Mouse (Mus musculus) heart, adult 18-20 months (tissue): ENCODE results near the gene Myl9. TPM values are rescaled to one million over a fixed set of nuclear protein-coding genes. Genes with fewer than 3 reads are reported as not detected.

Experiments
- DNase-seq, 2 experiments: peaks; one replicate each; pipeline ENCODE4 v3.0.0; 2021 to 2022; ENCODE audit warnings: mixed read lengths in 1 of 2
- total RNA-seq, 2 experiments: library from RNA; stranded (reverse); gene quantifications; 2 replicates each; pipeline ENCODE4 v1.2.3; 2021

Myl9 gene
- total RNA-seq, 2 experiments from 2014 or later = 70.9 to 74.6 TPM

- DNase-seq = no peak
Observed at GRCm38 (mm10) chr2:156764022-156764421, 11.2 kb upstream of the Myl9 start.

GRCm38 (mm10) chr2:156764747-156765146 lies 10.5 kb upstream of the Myl9 start:
- DNase-seq = no peak

GRCm38 (mm10) chr2:156765593-156765992 lies 9.6 kb upstream of the Myl9 start:
- DNase-seq = no peak

- DNase-seq = no peak
Observed at GRCm38 (mm10) chr2:156766227-156767019, 8.8 kb upstream of the Myl9 start.

- DNase-seq = no peak
Observed at GRCm38 (mm10) chr2:156767108-156767507, 8.1 kb upstream of the Myl9 start.

GRCm38 (mm10) chr2:156769274-156769673 lies 5.9 kb upstream of the Myl9 start:
- no peak for DNase-seq

GRCm38 (mm10) chr2:156773470-156773869 lies 1.8 kb upstream of the Myl9 start:
- no peak for DNase-seq

GRCm38 (mm10) chr2:156774035-156774737 lies 1.0 kb upstream of the Myl9 start:
- DNase-seq = no peak

GRCm38 (mm10) chr2:156775455-156776435 lies 525 bp downstream of the Myl9 start:
- DNase-seq = peak in 1 of 2 experiments; percentile 53

GRCm38 (mm10) chr2:156776907-156777306 lies 1.7 kb downstream of the Myl9 start:
- no peak for DNase-seq

- peak in 1 of 2 experiments; percentile 63 for DNase-seq
Observed at GRCm38 (mm10) chr2:156777326-156778004, 2.2 kb downstream of the Myl9 start.

- DNase-seq = no peak
Observed at GRCm38 (mm10) chr2:156778571-156778970, 3.4 kb downstream of the Myl9 start.

GRCm38 (mm10) chr2:156779036-156779435 lies 3.8 kb downstream of the Myl9 start:
- no peak for DNase-seq

GRCm38 (mm10) chr2:156779488-156779887 lies 4.3 kb downstream of the Myl9 start:
- DNase-seq = no peak

- no peak for DNase-seq
Observed at GRCm38 (mm10) chr2:156780129-156780528, 4.9 kb downstream of the Myl9 start.

- DNase-seq = no peak
Observed at GRCm38 (mm10) chr2:156780752-156781151, 5.5 kb downstream of the Myl9 start.

- no peak for DNase-seq
Observed at GRCm38 (mm10) chr2:156781281-156781680, 6.1 kb downstream of the Myl9 start.

- no peak for DNase-seq
Observed at GRCm38 (mm10) chr2:156781836-156782480, 6.7 kb downstream of the Myl9 start.

GRCm38 (mm10) chr2:156782481-156783348 lies 7.5 kb downstream of the Myl9 start:
- no peak for DNase-seq

GRCm38 (mm10) chr2:156783349-156783728 lies 8.1 kb downstream of the Myl9 start:
- DNase-seq = peak in 1 of 2 experiments; percentile 39
